Mouse (Mus musculus) neural tube, embryonic 11.5 days (tissue): Measurements from ENCODE around the gene Pdik1l. TPM values are rescaled to one million over a fixed set of nuclear protein-coding genes. Genes with fewer than 3 reads are reported as not detected.

Experiments
- ATAC-seq: fragments of 200-750 bp; cut with Nextera tagmentation; 2 replicates; pipeline ENCODE4 v1.8.0; 2017; ENCODE audit warnings: moderate number of reproducible peaks, mild to moderate bottlenecking, moderate TSS enrichment, moderate library complexity; ENCODE audit not compliant: insufficient read depth, low FRiP score, low TSS enrichment
- DNase-seq: peaks from one replicate; pipeline ENCODE4 v3.0.0-alpha.2; 2015; ENCODE audit warnings: low spot score
- H3K27ac ChIP-seq: fragments of 300-500 bp; sonication (generic); 2 replicates; pipeline ENCODE4 v1.5.1; 2014; ENCODE audit warnings: low read depth, mild to moderate bottlenecking, low read length
- H3K27me3 ChIP-seq: fragments of 300-500 bp; sonication (generic); 2 replicates; pipeline ENCODE4 v1.6.1; 2014; ENCODE audit warnings: mild to moderate bottlenecking, low read length, mixed read lengths; ENCODE audit not compliant: control insufficient read depth, insufficient read depth
- H3K36me3 ChIP-seq: fragments of 300-500 bp; sonication (generic); 2 replicates; pipeline ENCODE4 v1.6.1; 2014; ENCODE audit warnings: mild to moderate bottlenecking, low read length, moderate library complexity, mixed read lengths; ENCODE audit not compliant: control insufficient read depth, insufficient read depth
- H3K4me1 ChIP-seq: fragments of 300-500 bp; sonication (generic); 2 replicates; pipeline ENCODE4 v1.6.1; 2014; ENCODE audit warnings: low read length, mixed read lengths; ENCODE audit not compliant: control insufficient read depth, insufficient read depth
- H3K4me2 ChIP-seq: fragments of 300-500 bp; sonication (generic); 2 replicates; pipeline ENCODE4 v1.6.1; 2014; ENCODE audit warnings: low read depth, mild to moderate bottlenecking, moderate library complexity
- H3K4me3 ChIP-seq: fragments of 300-500 bp; sonication (generic); 2 replicates; pipeline ENCODE4 v1.5.1; 2014; ENCODE audit warnings: low read depth, low read length
- H3K9ac ChIP-seq: fragments of 300-500 bp; sonication (generic); 2 replicates; pipeline ENCODE4 v1.6.1; 2014; ENCODE audit warnings: mild to moderate bottlenecking, low read length
- H3K9me3 ChIP-seq: fragments of 300-500 bp; sonication (generic); 2 replicates; pipeline ENCODE4 v1.6.1; 2016; ENCODE audit warnings: low read length; ENCODE audit not compliant: control insufficient read depth
- WGBS: fragments of 180-500 bp; shearing (Covaris S2); extraction: QIAGEN DNeasy Blood & Tissue Kit; methylation state at CpG from one replicate; pipeline ENCODE4 v1.1.7; 2014; 5-methylcytosine and 5-hydroxymethylcytosine counted together
- polyA plus RNA-seq: library from polyadenylated mRNA; unstranded; fragments of >200 nt; fragmentation: Nextera tagmentation; extraction: Ambion mirVana; gene quantifications from 2 replicates; pipeline ENCODE4 v1.2.1, GENCODE M21; 2014

The Pdik1l gene
- polyA plus RNA-seq, 1 experiment from 2014 or later: 23.1 TPM

- Histone ChIP-seq H3K9me3 (no peaks in the 10 kb centered on the region), H3K36me3 (no peaks in the 10 kb centered on the region), H3K4me2 (no peak overlapping the region), H3K4me3 (no peak overlapping the region), H3K27me3 (no peaks in the 10 kb centered on the region), H3K9ac (no peak overlapping the region), H3K4me1 (no peaks in the 10 kb centered on the region; the same call in 1 of the 2 replicates), H3K27ac (no peak overlapping the region)
- no peak for DNase-seq
- 64% methylated on average over 9 of the region's 9 CpGs for WGBS
- ATAC-seq: no peak
These were observed 6.0 kb upstream of the Pdik1l start for GRCm38 (mm10) chr4:134293692-134294163.

DNA sequence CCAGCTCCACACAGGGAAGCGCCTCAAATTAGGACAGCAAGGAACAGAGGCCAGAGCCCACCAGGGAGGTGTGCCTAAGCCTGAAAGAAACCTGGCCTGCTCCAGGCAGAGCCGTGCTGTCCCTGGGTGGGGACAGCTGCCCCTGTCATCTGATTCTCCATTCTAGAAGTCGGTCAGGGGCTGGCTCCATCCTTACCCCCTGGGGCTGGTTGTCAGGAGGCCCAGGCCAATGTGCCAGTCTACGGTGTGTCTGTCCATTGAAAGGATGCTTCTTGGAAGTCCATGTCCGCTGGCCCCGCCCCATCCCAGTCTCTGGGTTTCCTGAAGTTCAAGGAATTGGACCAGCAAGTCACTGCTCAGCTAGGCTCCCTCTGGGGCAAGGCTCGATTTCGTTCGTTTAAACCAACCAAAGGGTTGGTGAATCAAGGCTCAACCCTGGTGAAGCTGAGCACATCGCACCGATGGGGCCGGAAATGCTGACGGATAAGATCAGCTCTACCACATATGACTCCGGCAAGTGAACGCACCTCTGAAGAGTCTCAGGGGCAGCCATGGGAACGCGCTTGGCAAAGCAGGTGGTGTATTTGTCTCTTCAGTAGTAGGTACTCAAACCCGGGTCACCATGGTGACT lies 5.5 kb upstream of the Pdik1l start:
- H3K27me3 ChIP-seq: no peaks in the 10 kb centered on the region
- H3K4me2 ChIP-seq: no peak overlapping the region
- H3K9ac ChIP-seq: no peak overlapping the region
- H3K9me3 ChIP-seq: no peaks in the 10 kb centered on the region
- H3K4me1 ChIP-seq: peaks cover 4% of the 10 kb centered on the region
- no peak overlapping the region for H3K27ac ChIP-seq
- ATAC-seq (no peak), DNase-seq (no peak)
- WGBS: 72% methylated on average over 18 of the region's 18 CpGs
- no peak overlapping the region for H3K4me3 ChIP-seq
- no peaks in the 10 kb centered on the region for H3K36me3 ChIP-seq

- ATAC-seq: no peak
- Histone ChIP-seq H3K36me3 (no peaks in the 10 kb centered on the region), H3K27me3 (no peaks in the 10 kb centered on the region), H3K4me2 (no peak overlapping the region), H3K9me3 (no peaks in the 10 kb centered on the region), H3K27ac (no peak overlapping the region), H3K9ac (no peak overlapping the region), H3K4me1 (peaks cover 6% of the 10 kb centered on the region), H3K4me3 (no peak overlapping the region)
- 23% methylated on average over 7 of the region's 7 CpGs for WGBS
- peak; percentile 84 for DNase-seq
These were observed 4.4 kb upstream of the Pdik1l start for GRCm38 (mm10) chr4:134292067-134292466.

GRCm38 (mm10) chr4:134288397-134289256 lies 932 bp upstream of the Pdik1l start:
- peak overlapping the region; percentile 89 for H3K4me3 ChIP-seq
- WGBS: 28% methylated on average over 11 of the region's 11 CpGs
- H3K4me1 ChIP-seq: peaks cover 11% of the 10 kb centered on the region
- ATAC-seq (no peak), DNase-seq (no peak)
- no peaks in the 10 kb centered on the region for H3K9me3 ChIP-seq
- no peaks in the 10 kb centered on the region for H3K27me3 ChIP-seq
- H3K4me2 ChIP-seq: peak overlapping the region; percentile 87
- H3K9ac ChIP-seq: peak overlapping the region; percentile 99
- no peaks in the 10 kb centered on the region for H3K36me3 ChIP-seq
- H3K27ac ChIP-seq: no peak overlapping the region; the same call in 1 of the 2 replicates

DNA sequence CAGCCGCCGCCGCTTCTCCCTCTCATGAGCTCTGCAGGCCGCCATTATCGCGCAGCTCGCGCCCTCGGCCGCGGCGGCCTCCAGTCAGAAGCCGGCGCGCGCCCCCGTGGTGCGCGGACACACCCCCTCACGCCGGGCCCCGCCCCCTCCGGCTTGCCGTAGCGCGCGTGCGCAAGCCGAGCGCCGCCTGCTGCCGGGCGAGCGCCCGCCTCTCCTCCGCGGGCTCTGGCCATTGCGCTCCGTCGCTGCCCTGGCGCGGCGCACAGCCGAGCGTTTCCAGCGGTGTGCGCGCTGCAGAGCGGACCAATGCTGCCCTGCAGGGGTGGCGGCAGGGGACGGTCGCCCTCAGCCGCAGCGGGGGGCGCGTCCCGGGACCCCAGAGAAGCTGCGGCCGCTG lies 529 bp downstream of the Pdik1l start:
- H3K9ac ChIP-seq: peak overlapping the region; percentile 99
- peak overlapping the region; percentile 100 for H3K27ac ChIP-seq
- H3K4me1 ChIP-seq: peaks cover 11% of the 10 kb centered on the region
- H3K27me3 ChIP-seq: no peaks in the 10 kb centered on the region
- DNase-seq (peak; percentile 98), ATAC-seq (peak; percentile 94)
- under 1% methylated on average over 52 of the region's 59 CpGs for WGBS
- H3K4me2 ChIP-seq: peak overlapping the region; percentile 87
- peak overlapping the region; percentile 89 for H3K4me3 ChIP-seq
- no peaks in the 10 kb centered on the region for H3K9me3 ChIP-seq
- H3K36me3 ChIP-seq: no peaks in the 10 kb centered on the region

DNA sequence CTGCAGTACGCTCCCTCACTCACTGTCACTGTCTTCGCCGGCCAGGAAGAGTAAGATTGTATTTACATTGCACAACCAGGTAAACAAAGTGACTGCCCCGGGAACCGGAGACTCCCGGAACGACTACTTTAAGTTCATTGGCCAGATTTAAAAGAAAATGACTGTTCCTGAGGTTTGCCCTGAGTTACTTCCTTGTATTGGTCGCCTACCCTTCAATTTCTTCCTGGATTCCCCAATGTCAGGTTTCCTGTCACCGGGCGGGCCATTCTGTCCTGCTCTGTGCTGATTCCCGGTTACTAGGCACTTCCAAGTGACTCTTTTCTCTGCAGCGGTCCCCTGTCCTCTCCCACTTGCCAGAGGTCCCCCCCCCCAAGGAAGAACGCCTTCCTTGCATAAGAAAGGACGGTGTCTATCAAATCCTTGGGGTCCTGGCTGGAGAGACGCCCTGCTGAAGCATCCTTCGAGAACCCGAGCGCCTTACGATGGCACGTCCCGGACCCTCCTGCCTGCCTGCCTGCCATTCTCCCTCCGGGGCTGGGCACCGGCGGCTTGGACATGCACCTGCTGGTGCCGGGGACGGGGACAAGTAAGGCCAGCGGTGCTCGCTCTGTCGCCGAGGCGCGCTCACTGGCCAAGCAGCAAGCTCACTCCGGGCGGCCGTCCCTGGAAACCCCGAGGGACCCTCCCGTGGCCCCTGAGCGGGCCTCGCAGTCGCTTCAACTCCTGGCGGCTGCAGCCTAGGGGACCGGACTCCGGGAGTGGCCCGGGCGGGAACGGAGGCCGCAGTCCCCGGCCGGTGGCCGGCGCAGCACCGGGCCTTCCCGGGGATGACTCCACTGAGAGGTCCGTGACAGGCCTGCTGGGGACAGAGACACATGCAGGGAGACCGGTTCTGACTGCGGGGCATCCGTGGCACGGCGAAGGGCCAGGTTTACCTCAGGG lies 1.2 kb downstream of the Pdik1l start:
- DNase-seq (no peak), ATAC-seq (peak; percentile 66)
- 3% methylated on average over 58 of the region's 59 CpGs for WGBS
- Histone ChIP-seq H3K36me3 (no peaks in the 10 kb centered on the region), H3K9me3 (no peaks in the 10 kb centered on the region), H3K27ac (peak overlapping the region; percentile 100), H3K4me1 (peaks cover 11% of the 10 kb centered on the region), H3K27me3 (no peaks in the 10 kb centered on the region), H3K4me3 (peak overlapping the region; percentile 89), H3K4me2 (peak overlapping the region; percentile 87), H3K9ac (peak overlapping the region; percentile 99)

GRCm38 (mm10) chr4:134284942-134285341 lies 2.8 kb downstream of the Pdik1l start:
- Histone ChIP-seq H3K4me2 (no peak overlapping the region), H3K36me3 (no peaks in the 10 kb centered on the region), H3K27ac (no peak overlapping the region), H3K9ac (no peak overlapping the region), H3K4me3 (no peak overlapping the region), H3K27me3 (no peaks in the 10 kb centered on the region), H3K9me3 (no peaks in the 10 kb centered on the region), H3K4me1 (peaks cover 11% of the 10 kb centered on the region)
- no peak for ATAC-seq
- DNase-seq: no peak
- WGBS: 94% methylated on average over 2 of the region's 2 CpGs
